Mouse (Mus musculus): Measurements from ENCODE around the gene Mien1. TPM values are rescaled to one million over a fixed set of nuclear protein-coding genes. Genes with fewer than 3 reads are reported as not detected.
A peak's percentile ranks its signal among the peaks of the same experiment; 100 is the strongest.

Mien1 gene
- polyA plus RNA-seq, 1 experiment from 2014 or later = 65.3 TPM

DNA sequence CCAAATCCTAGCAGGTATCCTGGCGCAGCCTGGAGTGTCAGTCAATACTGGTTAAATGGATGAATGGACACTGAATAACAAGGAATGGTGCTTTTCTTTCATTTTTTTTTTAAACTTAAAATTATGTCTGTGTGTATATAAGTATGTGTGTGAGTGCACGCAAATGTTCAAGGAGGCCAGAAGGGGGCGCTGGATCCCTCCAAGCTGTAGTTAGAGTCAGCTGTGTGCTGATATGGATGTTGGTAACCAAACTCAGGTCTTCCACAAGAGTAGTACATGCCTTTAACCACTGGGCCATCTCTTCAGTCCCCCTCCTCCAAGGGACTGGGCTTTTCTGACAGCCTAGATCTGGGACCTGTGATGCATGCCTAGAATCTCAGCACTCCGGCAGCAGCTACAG lies 16.7 kb upstream of the Mien1 start:
- DNase-seq (no peak), ATAC-seq (ENCODE audit: insufficient read depth) (no peak)
- Histone ChIP-seq H3K9me3 (ENCODE audit: low read depth, low read length) (no peaks in the 10 kb centered on the region), H3K4me2 (no peak overlapping the region), H3K9ac (no peak overlapping the region), H3K4me3 (ENCODE audit: low read depth, low read length) (no peak overlapping the region), H3K36me3 (ENCODE audit: insufficient read depth) (peaks cover 27% of the 10 kb centered on the region), H3K27ac (ENCODE audit: low read depth) (no peak overlapping the region), H3K27me3 (ENCODE audit: insufficient read depth, low read length) (peaks cover 35% of the 10 kb centered on the region), H3K4me1 (ENCODE audit: insufficient read depth) (no peaks in the 10 kb centered on the region)
- 76% methylated on average over 4 of the region's 4 CpGs for WGBS
- peak; percentile 37; the same call in 1 of the 2 replicates for TF ChIP-seq CTCF (IDR thresholded peaks at IDR 0.05; ENCODE audit: low read depth)

DNA sequence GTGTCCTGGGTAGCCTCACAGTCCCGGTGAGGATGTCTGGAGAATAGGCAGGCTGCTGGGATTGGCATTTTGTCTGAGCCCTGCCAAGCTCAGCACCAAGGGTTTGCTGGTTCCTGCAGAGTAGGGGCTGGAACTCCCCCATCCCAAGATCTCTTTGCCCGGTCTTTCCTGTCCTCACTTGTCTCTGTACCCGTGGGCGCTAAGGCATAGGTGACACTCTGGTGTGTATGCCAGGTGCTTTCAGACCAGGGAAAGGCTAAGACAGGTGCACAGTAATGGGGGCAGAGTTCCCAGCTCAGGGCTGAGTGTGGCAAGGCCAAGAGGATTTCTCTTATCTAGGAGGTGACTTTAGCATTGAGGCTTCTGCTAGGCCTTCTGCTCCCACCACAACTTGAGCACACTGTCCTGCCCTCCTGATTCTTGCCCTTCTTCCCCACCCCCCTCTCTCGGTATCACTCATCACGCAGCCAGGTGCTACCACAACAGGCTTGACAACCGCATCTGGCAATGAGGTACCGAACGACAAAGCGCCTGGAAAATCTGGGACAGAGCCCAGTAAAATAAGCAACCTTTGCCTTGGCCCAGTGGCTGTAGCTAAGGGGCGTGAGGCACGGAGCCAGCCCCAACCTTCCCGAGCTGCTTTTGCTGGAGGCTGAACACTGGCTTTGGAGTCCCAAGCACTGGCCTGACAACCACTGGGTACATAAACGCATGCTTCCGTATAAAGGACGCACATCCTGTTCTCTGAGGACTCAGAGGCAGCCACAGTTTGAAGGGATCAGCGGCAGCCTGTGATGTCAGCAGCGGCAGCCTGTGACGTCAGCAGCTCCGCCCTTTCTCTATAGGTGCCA lies 11.4 kb upstream of the Mien1 start:
- no peak overlapping the region for H3K4me3 ChIP-seq (ENCODE audit: low read depth, low read length)
- no peak for TF ChIP-seq CTCF (IDR thresholded peaks at IDR 0.05; ENCODE audit: low read depth)

DNA sequence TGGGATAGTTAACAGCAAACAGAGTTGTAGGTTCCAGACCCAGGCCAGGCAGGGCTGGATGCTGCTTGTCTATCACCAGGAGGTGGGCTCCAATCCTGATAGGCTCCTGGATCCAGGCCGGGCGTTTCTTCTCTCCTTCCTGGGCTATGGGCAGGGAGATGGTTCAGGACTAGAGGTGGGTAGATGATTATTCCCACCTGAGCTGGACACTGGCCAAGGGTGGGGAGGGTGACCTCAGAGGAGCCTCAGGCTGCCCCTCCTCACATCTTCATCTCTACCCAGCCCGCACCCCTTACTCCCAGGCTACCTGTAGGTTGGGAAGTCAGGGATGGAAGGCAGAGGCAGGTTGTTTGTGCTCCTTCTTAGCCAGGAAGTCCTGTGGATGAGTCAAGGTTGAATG lies 10.6 kb upstream of the Mien1 start:
- 65% methylated on average over 3 of the region's 3 CpGs for WGBS

More for the DNA sequence above, 11.4 kb upstream of the Mien1 start:
- no peaks in the 10 kb centered on the region for H3K9me3 ChIP-seq (ENCODE audit: low read depth, low read length)
- H3K27ac ChIP-seq (ENCODE audit: low read depth) = no peak overlapping the region
- no peak overlapping the region for H3K9ac ChIP-seq
- H3K4me1 ChIP-seq (ENCODE audit: insufficient read depth) = peaks cover 7% of the 10 kb centered on the region; the same call in 1 of the 2 replicates
- 56% methylated on average over 20 of the region's 20 CpGs for WGBS
- peak overlapping the region; percentile 56 for H3K4me2 ChIP-seq
- H3K36me3 ChIP-seq (ENCODE audit: insufficient read depth) = peaks cover 22% of the 10 kb centered on the region
- peaks cover 23% of the 10 kb centered on the region for H3K27me3 ChIP-seq (ENCODE audit: insufficient read depth, low read length)
- ATAC-seq (ENCODE audit: insufficient read depth) = no peak
- no peak for DNase-seq

DNA sequence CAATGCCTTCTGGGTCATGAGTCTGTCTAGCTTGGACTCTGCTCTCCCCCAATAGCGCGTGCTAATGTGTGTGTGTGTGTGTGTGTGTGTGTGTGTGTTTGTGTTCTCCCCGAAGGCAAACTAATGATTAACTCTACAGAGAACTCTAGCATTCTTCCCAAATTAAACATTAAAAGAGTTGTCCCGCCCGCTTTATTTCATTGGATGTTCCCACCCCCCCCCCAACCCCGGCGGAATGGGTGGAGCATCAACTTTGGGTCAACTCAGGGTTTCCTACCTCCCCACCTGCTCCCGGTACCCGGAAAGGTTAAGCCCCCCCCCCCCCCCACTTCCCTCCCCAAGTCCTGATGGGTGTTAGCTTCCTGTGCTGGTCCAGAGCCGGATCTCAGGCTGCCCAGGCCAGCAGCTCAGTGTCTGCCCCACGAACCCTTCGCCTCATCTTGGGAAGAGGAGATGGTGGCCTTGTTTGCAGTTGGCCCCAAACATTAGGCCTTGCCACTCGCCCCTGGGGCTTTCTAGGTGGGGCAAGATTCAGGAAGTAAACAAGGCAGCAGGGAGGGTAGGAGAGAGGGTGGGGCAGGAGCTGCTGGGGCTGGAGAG lies 9.5 kb upstream of the Mien1 start:
- peak; percentile 51 for DNase-seq
- ATAC-seq (ENCODE audit: insufficient read depth) = no peak

More for the DNA sequence above, 10.6 kb upstream of the Mien1 start:
- no peak overlapping the region for H3K9ac ChIP-seq
- H3K4me3 ChIP-seq (ENCODE audit: low read depth, low read length) = no peak overlapping the region
- H3K36me3 ChIP-seq (ENCODE audit: insufficient read depth) = peaks cover 16% of the 10 kb centered on the region
- ATAC-seq (ENCODE audit: insufficient read depth) = no peak
- TF ChIP-seq CTCF (IDR thresholded peaks at IDR 0.05; ENCODE audit: low read depth) = no peak
- DNase-seq = no peak
- peak overlapping the region; percentile 56 for H3K4me2 ChIP-seq
- H3K4me1 ChIP-seq (ENCODE audit: insufficient read depth) = peaks cover 7% of the 10 kb centered on the region; the same call in 1 of the 2 replicates
- no peak overlapping the region for H3K27ac ChIP-seq (ENCODE audit: low read depth)
- H3K9me3 ChIP-seq (ENCODE audit: low read depth, low read length) = no peaks in the 10 kb centered on the region
- peaks cover 23% of the 10 kb centered on the region for H3K27me3 ChIP-seq (ENCODE audit: insufficient read depth, low read length)

DNA sequence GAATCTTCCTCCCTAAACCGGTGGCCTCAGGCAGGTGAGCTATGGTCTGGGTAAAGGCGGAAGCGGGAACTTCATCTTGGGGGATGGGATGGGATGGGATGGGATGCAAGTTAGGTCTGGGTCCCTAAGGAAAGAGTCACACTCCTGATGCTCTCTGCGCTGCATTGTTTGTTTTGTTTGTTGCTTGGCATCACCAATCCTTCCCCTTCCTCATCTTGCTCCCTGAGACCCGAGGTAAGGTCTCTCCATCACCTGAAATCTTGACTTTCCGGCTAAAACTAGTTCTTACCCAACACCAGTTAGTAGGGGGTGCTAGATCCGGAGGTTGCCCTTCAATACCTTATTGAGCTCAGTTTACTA lies 8.7 kb upstream of the Mien1 start:
- Histone ChIP-seq H3K9me3 (ENCODE audit: low read depth, low read length) (no peaks in the 10 kb centered on the region), H3K36me3 (ENCODE audit: insufficient read depth) (peaks cover 9% of the 10 kb centered on the region; the same call in 1 of the 2 replicates), H3K4me1 (ENCODE audit: insufficient read depth) (peaks cover 7% of the 10 kb centered on the region; the same call in 1 of the 2 replicates), H3K4me2 (peak overlapping the region; percentile 56), H3K27ac (ENCODE audit: low read depth) (peak overlapping the region; percentile 94), H3K9ac (peak overlapping the region; percentile 58), H3K27me3 (ENCODE audit: insufficient read depth, low read length) (peaks cover 23% of the 10 kb centered on the region), H3K4me3 (ENCODE audit: low read depth, low read length) (peak overlapping the region; percentile 45)
- no peak for DNase-seq
- no peak for ATAC-seq (ENCODE audit: insufficient read depth)
- WGBS = 8% methylated on average over 7 of the region's 7 CpGs
- no peak for TF ChIP-seq CTCF (IDR thresholded peaks at IDR 0.05; ENCODE audit: low read depth)

More for the DNA sequence above, 9.5 kb upstream of the Mien1 start:
- Histone ChIP-seq H3K27me3 (ENCODE audit: insufficient read depth, low read length) (peaks cover 23% of the 10 kb centered on the region), H3K36me3 (ENCODE audit: insufficient read depth) (peaks cover 14% of the 10 kb centered on the region), H3K4me3 (ENCODE audit: low read depth, low read length) (peak overlapping the region; percentile 45), H3K4me1 (ENCODE audit: insufficient read depth) (peaks cover 7% of the 10 kb centered on the region; the same call in 1 of the 2 replicates), H3K9ac (peak overlapping the region; percentile 58), H3K9me3 (ENCODE audit: low read depth, low read length) (no peaks in the 10 kb centered on the region), H3K4me2 (peak overlapping the region; percentile 56), H3K27ac (ENCODE audit: low read depth) (peak overlapping the region; percentile 94)
- 33% methylated on average over 13 of the region's 13 CpGs for WGBS
- no peak for TF ChIP-seq CTCF (IDR thresholded peaks at IDR 0.05; ENCODE audit: low read depth)

DNA sequence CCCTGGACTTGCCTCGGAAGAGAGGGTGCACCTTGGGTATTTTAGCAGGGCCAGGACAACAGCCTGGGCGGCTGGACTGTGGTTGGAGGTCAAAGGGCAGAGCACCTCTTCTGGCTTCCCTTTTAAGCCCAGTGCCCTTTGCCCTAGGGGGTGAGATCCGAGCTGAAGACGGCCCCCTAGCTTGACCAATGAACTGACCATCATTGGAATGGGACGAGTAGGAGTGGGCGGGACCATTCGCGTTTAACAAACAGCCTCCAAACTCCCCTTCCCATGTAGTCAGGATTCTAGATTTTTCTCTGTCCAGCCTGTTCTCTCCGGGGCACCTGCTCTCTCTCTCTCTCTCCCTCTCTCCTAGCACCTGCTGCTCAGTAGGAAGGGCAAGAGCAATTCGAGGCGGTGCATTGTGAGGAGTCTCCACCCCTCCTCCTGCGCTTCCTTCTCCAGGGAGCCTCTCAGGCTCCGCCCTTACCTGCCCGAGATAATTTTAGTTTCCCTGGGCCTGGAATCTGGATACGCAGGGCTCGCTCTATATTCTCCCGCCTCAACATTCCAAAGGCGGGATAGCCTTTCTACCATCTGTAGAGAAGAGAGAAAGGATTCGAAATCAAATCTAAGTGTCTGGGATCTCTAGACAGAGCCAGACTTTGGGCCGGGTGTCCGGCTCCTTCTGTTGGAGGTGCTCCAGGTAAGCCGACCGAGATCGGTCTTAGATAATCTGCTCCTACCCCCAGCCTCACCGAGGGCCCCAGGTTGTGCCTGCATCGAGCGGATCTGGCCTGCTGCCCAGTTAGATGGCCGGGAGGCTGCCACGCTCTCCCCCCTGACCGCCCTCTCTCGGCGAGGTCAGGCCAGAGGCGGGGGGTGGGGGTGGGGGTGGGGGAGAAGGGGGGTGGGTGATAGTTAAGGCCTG lies 8.0 kb upstream of the Mien1 start:
- peak overlapping the region; percentile 94 for H3K27ac ChIP-seq (ENCODE audit: low read depth)
- H3K27me3 ChIP-seq (ENCODE audit: insufficient read depth, low read length) = peaks cover 23% of the 10 kb centered on the region
- no peak for TF ChIP-seq CTCF (IDR thresholded peaks at IDR 0.05; ENCODE audit: low read depth)
- 2% methylated on average over 33 of the region's 33 CpGs for WGBS
- DNase-seq (peak; percentile 70), ATAC-seq (ENCODE audit: insufficient read depth) (peak; percentile 70; the same call in 1 of the 2 replicates)
- H3K4me3 ChIP-seq (ENCODE audit: low read depth, low read length) = peak overlapping the region; percentile 45
- peaks cover 7% of the 10 kb centered on the region; the same call in 1 of the 2 replicates for H3K4me1 ChIP-seq (ENCODE audit: insufficient read depth)
- H3K9me3 ChIP-seq (ENCODE audit: low read depth, low read length) = no peaks in the 10 kb centered on the region
- peaks cover 3% of the 10 kb centered on the region; the same call in 1 of the 2 replicates for H3K36me3 ChIP-seq (ENCODE audit: insufficient read depth)
- peak overlapping the region; percentile 56 for H3K4me2 ChIP-seq
- H3K9ac ChIP-seq = peak overlapping the region; percentile 58
